In the genomic region with DNA sequence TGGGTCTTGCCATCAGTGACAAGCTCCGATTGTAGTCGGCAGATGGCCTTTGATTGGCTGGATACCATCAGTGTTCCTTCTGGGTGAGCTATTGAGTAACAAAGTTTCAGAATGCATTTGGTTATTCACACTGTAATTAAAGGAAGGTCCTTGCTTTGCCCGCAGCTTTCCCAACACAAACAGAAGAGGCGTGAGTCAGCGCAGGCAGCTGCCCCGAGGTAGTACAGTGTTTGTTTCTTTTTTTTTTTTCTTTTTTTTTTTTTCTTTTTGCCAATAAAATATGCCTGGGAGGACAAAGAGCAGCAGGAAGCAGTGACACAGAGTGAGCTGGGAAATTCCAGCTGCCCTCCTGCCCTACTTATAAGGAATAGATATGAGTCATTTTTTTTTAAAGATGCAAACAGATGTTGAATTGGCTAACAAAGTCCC, we compare ENCODE assay signal across 7 mouse cellular contexts.
A peak's percentile ranks its signal among the peaks of the same experiment; 100 is the strongest.
DNase-seq lines count a peak whose midpoint lies in the region; ATAC-seq and TF ChIP-seq lines count a peak whose summit lies in the region.

No protein-coding gene starts in this region.

- H3K4me1 ChIP-seq in neural tube, embryonic 11.5 days (ENCODE audit: control insufficient read depth, insufficient read depth, low read length): no peaks in the 10 kb centered on the region
- H3K4me1 ChIP-seq in kidney, adult 2 months (ENCODE audit: control insufficient read depth, insufficient read depth, low read length): peaks cover 14% of the 10 kb centered on the region

- no peak for TF ChIP-seq CTCF in brain, embryonic 14.5 days (IDR thresholded peaks at IDR 0.05; ENCODE audit: borderline replicate concordance, extremely low read depth, insufficient read depth, insufficient read length)
- no peak for TF ChIP-seq CTCF in kidney, adult 2 months (conservative IDR thresholded peaks at IDR 0.05; ENCODE audit: insufficient read depth, insufficient read length, low read depth, low read length)

- H3K9me3 ChIP-seq in neural tube, embryonic 11.5 days (ENCODE audit: control insufficient read depth, low read length): no peaks in the 10 kb centered on the region

- TF ChIP-seq POLR2A in brain, embryonic 14.5 days (IDR thresholded peaks at IDR 0.05; ENCODE audit: borderline replicate concordance, extremely low read depth, insufficient read depth, insufficient read length, poor library complexity, severe bottlenecking): no peak
- TF ChIP-seq POLR2A in kidney, adult 2 months (IDR thresholded peaks at IDR 0.05; ENCODE audit: low read depth, low read length): no peak

- no peaks in the 10 kb centered on the region for H3K27me3 ChIP-seq in neural tube, embryonic 11.5 days (ENCODE audit: control insufficient read depth, insufficient read depth, low read length)
- no peaks in the 10 kb centered on the region for H3K27me3 ChIP-seq in kidney, adult 2 months (replicated peaks; ENCODE audit: control insufficient read depth, insufficient read depth, low read length)

- no peak overlapping the region for H3K4me2 ChIP-seq in neural tube, embryonic 11.5 days (ENCODE audit: low read depth)

- no peak overlapping the region for H3K4me3 ChIP-seq in neural tube, embryonic 11.5 days (ENCODE audit: low read depth, low read length)
- H3K4me3 ChIP-seq in kidney, adult 2 months (ENCODE audit: insufficient read depth, low read depth, low read length): no peak overlapping the region

- H3K27ac ChIP-seq in neural tube, embryonic 11.5 days (ENCODE audit: low read depth, low read length): no peak overlapping the region
- H3K27ac ChIP-seq in kidney, adult 2 months (ENCODE audit: insufficient read depth, low read depth, low read length): no peak overlapping the region; the same call in 1 of the 2 replicates

- 55% methylated on average over 6 of the region's 6 CpGs for WGBS in neural tube, embryonic 11.5 days
- 5% methylated on average over 6 of the region's 6 CpGs for WGBS in kidney, adult 2 months

- H3K9ac ChIP-seq in neural tube, embryonic 11.5 days (ENCODE audit: low read length): no peak overlapping the region

- ATAC-seq in neural tube, embryonic 11.5 days (ENCODE audit: insufficient read depth, low FRiP score, low TSS enrichment): peak; percentile 53; the same call in 1 of the 2 replicates

- H3K36me3 ChIP-seq in neural tube, embryonic 11.5 days (ENCODE audit: control insufficient read depth, insufficient read depth, low read length): no peaks in the 10 kb centered on the region
- no peaks in the 10 kb centered on the region for H3K36me3 ChIP-seq in kidney, adult 2 months (ENCODE audit: control insufficient read depth, insufficient read depth, low read length)

- DNase-seq in neural tube, embryonic 11.5 days (ENCODE audit: low spot score): no peak
- no peak for DNase-seq in neural tube, embryonic 10.5 days (ENCODE audit: extremely low spot score, low spot score)
- peak; percentile 48 for DNase-seq in brain, embryonic 14.5 days (ENCODE audit: low read depth)
- peak; percentile 82 for DNase-seq in kidney, adult 2 months
- DNase-seq in lung, postnatal 36 days: peak; percentile 66
- no peak for DNase-seq in natural killer cell, adult 2 months (ENCODE audit: low spot score in 2 of 2)
- DNase-seq in embryo, embryonic 10 days (ENCODE audit: low spot score): no peak

Comparison
In these comparisons a context has a peak if more than half of its experiments do, and no peak if none do; other contexts are left out.
1. DNase-seq: peak in brain, embryonic 14.5 days (single experiment), kidney, adult 2 months (single experiment) and lung, postnatal 36 days (single experiment); none in neural tube, embryonic 11.5 days (single experiment), neural tube, embryonic 10.5 days (single experiment), natural killer cell, adult 2 months (0 of 2) and embryo, embryonic 10 days (single experiment).